Mouse (Mus musculus): ENCODE measurements at regions not wholly inside any gene's neighbourhood (a gene's known extent, or its start where the extent isn't known, plus 50 kb on each side); places are given as distances from the start of the nearest gene placed in this dataset.

GRCm38 (mm10) chr14:25128160-25128547 is 330.8 kb upstream of the Zmiz1 start:
- TF ChIP-seq CTCF (conservative IDR thresholded peaks at IDR 0.05; ENCODE audit: low read length): no peak
- no peak for TF ChIP-seq POU5F1 (IDR thresholded peaks at IDR 0.05; ENCODE audit: borderline replicate concordance, low read length)
- no peak for TF ChIP-seq NANOG (IDR thresholded peaks at IDR 0.05; ENCODE audit: borderline replicate concordance, low read length)
